Mouse (Mus musculus): ENCODE data around the gene Bche.

Bche gene

DNA sequence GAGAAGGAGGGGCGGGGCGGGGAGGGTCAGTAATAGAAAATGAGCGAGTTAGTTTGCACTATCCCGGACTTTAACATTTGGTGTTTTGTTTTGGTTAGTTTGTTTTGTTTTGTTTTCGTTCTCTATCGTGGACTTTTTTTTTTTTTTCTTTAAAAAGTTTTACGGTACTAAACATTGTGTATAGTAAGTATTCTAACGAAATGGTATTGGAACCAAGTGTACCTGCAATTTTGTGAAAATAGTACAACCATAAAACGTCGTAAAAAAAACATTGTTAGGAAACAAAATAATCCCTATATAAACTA is at the start of gene Bche:
Gene Bche, minus strand, starts transcription at position 6 of the 305 bp plus-strand sequence.
- DNase-seq (ENCODE audit: low spot score in 2 of 2), result no peak

GRCm38 (mm10) chr3:73741998-73742397 is 33.8 kb upstream of the Bche start:
- DNase-seq (ENCODE audit: low spot score in 2 of 2), result no peak

DNA sequence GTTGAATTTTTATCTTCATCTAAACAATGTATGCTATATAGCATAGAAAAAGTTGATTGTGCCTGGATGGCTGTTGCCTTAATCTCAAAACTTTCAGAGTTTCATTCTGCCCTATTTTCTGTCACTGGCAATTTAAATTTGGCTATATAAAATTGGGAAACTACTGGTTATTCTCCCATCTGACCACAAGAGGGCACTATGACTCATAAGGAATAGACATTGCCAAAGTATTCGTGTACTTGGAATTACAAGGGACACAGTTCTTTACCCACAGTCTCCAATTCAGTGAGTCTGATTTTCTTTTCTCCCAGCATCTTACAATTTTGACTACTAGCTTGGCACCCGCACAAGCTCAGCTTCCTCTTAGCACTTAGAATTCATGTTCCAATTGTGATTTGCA is 23.5 kb upstream of the Bche start:
- no peak for DNase-seq (ENCODE audit: low spot score in 2 of 2)

DNA sequence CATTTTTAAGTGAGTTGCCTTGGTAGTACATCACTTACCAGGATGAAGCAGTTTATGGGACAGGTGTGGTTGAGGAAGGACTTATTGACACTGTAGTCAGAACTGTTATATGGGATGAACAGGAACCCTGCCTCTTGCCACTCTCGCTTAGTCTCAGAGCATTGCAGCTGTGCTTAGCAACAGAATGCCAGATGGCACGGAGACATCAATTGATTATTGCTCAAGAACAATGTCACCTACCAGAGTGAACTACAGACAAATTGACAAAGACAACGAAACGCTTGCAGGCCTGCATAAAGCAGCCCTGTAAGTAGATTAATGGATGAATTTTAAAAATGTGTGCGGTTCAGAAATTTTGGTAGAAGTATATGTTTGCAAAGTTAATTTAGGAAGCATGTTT is 21.3 kb upstream of the Bche start:
- no peak for DNase-seq (ENCODE audit: low spot score in 2 of 2)

DNA sequence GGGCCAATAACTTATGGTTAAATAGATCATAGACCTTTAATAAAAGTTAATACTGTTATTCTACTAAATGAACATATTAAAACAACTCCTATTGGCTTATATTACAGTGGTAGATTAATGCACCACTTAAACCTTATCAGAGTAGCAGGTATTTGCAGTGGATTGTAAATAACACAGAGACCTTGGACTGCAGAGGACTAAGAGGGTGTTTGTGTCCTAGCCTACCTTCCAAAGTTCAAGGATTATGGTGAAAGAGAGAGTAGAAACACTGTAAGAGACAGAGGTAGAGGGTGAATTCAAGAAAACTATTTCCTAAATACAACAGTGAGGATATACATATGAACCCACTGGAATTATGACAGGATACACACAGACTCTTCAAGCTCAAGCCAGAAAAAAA is 17.5 kb upstream of the Bche start:
- DNase-seq (ENCODE audit: low spot score in 2 of 2), result no peak

- DNase-seq (ENCODE audit: low spot score in 2 of 2), result no peak
Measured at GRCm38 (mm10) chr3:73724869-73725268, 16.7 kb upstream of the Bche start.

DNA sequence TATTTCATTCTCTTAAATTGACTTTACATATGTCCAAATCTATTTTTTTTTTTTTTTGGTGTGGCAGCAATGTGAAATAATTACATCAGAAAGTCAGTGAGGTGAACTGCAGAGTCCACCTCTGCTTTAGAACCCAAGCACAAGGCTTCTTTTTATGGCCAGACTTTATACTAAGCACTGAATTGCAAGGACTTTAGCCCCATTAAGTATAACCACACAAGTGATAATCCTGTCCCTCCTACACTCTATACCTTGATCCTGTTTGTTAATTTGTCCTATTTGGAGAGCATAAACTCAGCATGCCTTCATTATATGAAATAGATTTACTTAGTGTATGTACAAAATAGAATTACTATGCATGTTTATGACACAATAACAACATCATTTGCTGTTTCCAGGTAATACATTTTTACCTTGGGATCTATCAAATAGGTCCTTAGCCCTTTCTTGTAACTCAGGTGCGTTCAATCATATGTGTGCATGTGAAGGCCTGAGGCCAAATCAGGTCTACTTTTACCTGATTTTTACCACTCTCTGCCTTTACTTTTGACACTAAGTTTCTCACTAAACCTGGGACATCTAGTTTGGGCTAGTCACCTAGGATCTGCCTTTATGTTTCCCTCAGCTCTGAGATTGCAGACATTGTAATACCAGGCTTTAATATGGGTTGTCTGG is 9.5 kb upstream of the Bche start:
- no peak for DNase-seq (ENCODE audit: low spot score in 2 of 2)

DNA sequence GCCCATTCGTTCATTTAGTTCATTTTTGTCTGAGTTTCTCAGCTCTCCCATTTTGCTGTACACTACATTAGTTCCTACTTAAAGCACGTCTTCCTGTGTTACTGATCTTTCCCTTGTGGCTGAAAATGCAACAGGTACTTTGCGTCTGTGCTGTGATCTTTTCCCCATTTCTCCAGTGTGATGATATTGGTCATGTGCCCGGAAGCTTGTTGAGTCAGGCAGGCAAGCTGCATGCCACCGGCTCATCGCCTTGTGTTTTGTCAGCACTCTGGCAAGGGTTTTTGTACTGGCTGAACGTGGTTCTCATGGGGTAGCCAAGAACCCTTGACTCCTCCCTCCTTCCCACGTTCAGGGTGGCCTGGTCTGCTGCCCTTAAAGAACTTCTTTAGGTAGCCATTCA is 1.7 kb upstream of the Bche start:
- DNase-seq (ENCODE audit: low spot score in 2 of 2), result no peak

DNA sequence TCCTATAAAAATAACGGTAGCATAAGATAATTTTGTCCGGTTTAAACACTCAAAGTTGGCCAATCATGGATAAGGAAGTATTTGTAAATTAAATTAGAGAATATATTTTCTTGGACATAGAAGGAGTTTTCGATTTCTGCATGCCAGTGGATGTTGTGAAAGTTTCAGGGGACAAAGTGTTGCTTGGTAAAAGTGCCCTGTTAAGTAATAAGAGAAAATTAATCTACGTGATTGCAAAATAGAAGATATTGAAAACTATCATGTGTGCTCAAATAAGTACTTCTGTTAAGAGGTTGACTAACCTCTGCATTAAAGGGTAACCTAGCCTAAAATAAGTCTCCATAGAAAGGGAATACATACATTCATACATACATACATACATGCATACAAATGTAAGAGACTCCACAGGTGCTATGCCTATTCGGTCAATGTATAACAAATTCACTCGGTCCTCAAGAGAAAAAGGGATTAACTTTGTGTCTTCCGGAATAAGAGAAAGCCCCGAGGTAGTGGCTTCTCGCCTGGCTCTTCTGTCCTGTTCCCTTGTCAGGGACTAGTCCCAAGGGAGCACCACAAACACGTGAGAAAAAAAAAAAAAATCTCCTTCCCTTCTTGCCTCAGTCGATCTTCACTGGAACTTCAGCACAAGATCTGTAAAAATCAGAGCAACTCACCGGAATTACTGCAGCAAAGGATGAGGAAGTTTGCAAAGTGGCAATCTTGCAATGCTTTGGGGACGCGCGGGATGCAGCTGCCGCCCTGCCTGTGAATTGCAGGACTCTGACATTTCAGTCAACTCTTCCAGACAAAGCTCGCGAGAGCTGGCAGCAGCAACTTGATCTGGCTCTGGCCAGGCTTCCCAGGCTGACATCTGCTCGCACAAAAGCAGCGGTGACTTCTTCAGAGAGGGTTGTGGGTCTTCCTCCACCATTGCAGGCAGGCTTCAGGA is 480 bp downstream of the Bche start:
- no peak for DNase-seq (ENCODE audit: low spot score in 2 of 2)

DNA sequence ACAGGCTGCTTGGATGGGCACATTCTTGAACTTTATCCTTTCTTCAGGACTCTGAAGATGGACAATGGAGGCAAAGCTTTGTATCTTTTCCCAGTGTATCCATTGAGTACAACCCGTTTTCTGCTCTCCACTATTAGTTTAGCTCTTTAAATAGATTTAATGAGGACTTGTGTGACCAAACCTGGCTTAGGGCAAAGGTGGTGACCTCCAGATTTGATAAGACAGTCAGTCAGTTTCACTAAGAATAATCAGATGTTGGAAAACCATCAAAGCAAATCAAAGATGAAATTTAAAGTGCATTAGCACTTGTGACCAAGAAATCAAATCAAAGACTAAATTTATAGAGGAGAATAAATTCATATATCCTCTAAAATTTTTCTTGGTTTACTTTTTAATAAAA is 1.7 kb downstream of the Bche start:
- DNase-seq (ENCODE audit: low spot score in 2 of 2), result no peak

GRCm38 (mm10) chr3:73698889-73699288 is 9.3 kb downstream of the Bche start:
- no peak for DNase-seq (ENCODE audit: low spot score in 2 of 2)

GRCm38 (mm10) chr3:73673333-73673732 is 34.9 kb downstream of the Bche start:
- no peak for DNase-seq (ENCODE audit: low spot score in 2 of 2)

DNA sequence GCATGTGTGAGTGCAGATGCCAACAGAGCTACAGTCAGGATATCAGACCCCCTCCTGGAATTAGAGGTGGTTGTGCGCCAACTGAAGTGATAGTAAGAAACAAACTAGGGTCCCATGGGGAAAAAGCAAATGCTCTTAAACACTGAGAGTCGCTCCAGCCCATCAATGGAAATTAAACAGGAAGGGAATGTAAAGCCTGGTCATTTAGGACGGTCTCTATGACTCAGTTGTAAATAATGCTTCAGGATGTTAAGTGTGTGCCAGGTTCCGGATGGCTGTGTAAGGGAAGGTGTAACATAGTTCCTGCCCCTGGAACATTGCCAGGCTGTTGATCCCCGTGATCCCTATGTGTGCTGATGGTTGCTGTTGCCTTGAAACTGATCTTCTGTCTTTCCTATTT is 40.0 kb downstream of the Bche start:
- no peak for DNase-seq (ENCODE audit: low spot score in 2 of 2)

DNA sequence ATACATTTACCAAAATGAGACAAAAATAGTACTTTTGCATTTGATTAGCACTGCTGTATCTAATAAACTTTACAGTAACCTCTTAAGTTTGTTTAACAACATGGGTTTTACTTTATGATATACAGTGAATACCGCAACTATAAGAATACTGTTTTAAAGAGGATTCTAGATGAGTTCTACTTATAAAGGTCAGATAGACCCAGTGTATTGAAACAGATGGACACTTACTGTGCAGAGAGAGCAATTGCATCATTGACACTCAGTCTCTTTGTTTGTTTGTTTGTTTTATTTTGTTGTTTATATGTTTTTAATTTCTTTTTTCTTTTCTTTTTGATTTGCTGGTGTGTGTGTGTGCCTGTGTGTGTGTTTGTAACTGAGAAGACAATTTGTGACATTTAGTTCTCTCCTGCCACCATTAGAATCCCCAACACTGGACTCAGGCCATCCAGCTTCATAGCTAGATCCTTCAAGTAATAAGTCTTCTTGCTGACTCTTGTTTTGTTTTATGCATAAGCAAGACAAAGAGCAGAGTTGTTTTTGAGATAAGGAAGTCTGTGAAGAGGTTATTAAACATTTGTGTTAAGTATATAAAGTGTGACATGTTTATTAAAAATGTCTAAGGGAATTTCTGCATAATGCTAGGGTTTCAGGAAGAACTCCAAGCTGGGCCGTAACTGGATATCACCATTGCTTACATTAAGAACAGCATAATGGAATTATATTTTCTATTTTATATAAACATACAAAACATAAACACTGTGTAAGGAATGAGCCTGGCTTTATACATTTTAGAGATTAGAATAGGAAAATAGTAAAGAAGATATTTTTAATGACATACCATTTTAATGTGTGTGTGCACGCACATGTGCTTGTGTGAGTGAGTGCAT is 40.7 kb downstream of the Bche start:
- no peak for DNase-seq (ENCODE audit: low spot score in 2 of 2)

DNA sequence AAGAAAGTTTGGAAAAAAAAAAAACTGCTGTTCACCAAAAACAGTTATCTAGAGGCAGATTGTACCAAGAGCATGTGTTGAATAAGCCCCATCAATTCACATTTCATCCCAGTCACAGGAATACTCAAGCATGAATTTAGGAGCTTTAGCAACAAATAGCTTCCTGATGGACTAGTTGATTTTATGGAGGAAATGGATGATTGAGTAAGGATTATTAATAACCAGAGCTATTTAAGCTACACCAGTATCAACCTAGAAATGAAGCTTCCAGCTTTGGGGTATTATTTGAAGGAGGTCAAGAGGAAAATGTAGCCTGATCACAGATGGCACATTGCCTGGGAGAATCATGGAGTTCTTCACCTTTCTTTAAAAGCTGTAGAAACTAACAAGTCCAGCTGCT is 57.9 kb downstream of the Bche start:
- no peak for DNase-seq (ENCODE audit: low spot score in 2 of 2)

GRCm38 (mm10) chr3:73647064-73647463 is 61.2 kb downstream of the Bche start:
- no peak for DNase-seq (ENCODE audit: low spot score in 2 of 2)

DNA sequence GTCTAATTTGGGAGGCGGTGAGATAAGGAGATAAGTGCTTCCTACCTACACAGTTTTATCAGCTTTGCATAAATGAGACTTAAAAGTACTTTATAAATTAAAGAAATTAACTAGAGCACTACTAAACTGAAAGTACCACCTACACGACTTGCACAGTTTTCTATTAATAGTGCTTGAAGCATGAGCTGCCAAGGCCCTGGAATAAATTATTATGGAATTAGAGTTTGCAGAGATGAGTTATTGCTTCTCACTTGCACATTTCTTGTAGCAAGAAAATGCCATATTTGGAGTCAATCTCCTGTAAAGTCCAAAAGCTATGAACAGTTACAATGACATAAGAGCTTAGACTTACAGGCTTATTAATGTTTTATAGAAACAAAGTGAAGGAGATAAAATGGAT is 96.8 kb downstream of the Bche start:
- DNase-seq (ENCODE audit: low spot score in 2 of 2), result no peak

GRCm38 (mm10) chr3:73591757-73592533 is 116.3 kb downstream of the Bche start:
- no peak for DNase-seq (ENCODE audit: low spot score in 2 of 2)
